Mouse (Mus musculus) lung, embryonic 15.5 days (tissue): ENCODE measurements around the gene Gm21988. TPM values are rescaled to one million over a fixed set of nuclear protein-coding genes. Genes with fewer than 3 reads are reported as not detected.

ENCODE experiments used
- ATAC-seq: fragments of 200-750 bp; cut with Nextera tagmentation; 2 replicates; pipeline ENCODE4 v1.8.0; 2017; ENCODE audit warnings: moderate number of reproducible peaks, borderline replicate concordance; ENCODE audit not compliant: low FRiP score, low TSS enrichment; ENCODE audit errors: extremely low read depth
- H3K27ac ChIP-seq: fragments of 300-500 bp; sonication (generic); 2 replicates; pipeline ENCODE4 v1.5.1; 2015; ENCODE audit warnings: moderate library complexity, mild to moderate bottlenecking, inconsistent platforms
- H3K27me3 ChIP-seq: fragments of 300-500 bp; sonication (generic); 2 replicates; pipeline ENCODE4 v1.6.1; 2015; ENCODE audit warnings: inconsistent platforms
- H3K36me3 ChIP-seq: fragments of 300-500 bp; sonication (generic); 2 replicates; pipeline ENCODE4 v1.6.1; 2015; ENCODE audit warnings: inconsistent platforms
- H3K4me1 ChIP-seq: fragments of 300-500 bp; sonication (generic); 2 replicates; pipeline ENCODE4 v1.6.1; 2015; ENCODE audit warnings: inconsistent platforms
- H3K4me2 ChIP-seq: fragments of 300-500 bp; sonication (generic); 2 replicates; pipeline ENCODE4 v1.6.1; 2015; ENCODE audit warnings: inconsistent platforms, mild to moderate bottlenecking, moderate library complexity
- H3K4me3 ChIP-seq: fragments of 300-500 bp; sonication (generic); 2 replicates; pipeline ENCODE4 v1.5.1; 2015; ENCODE audit warnings: mild to moderate bottlenecking, inconsistent platforms
- H3K9ac ChIP-seq: fragments of 300-500 bp; sonication (generic); 2 replicates; pipeline ENCODE4 v1.6.1; 2015; ENCODE audit warnings: inconsistent platforms
- H3K9me3 ChIP-seq: fragments of 300-500 bp; sonication (generic); 2 replicates; pipeline ENCODE4 v1.6.1; 2016; ENCODE audit warnings: inconsistent platforms
- WGBS: fragments of 180-500 bp; shearing (Covaris S2); methylation state at CpG from one replicate; pipeline ENCODE4 v1.1.7; 2015; 5-methylcytosine and 5-hydroxymethylcytosine counted together
- microRNA counts: library from miRNA; unstranded; fragments of <30 nt; microRNA quantifications from one replicate; lab custom pipeline; 2016
- microRNA-seq: library from miRNA; unstranded; fragments of <30 nt; microRNA quantifications from one replicate; pipeline ENCODE4, GENCODE M21; 2016
- polyA plus RNA-seq: library from polyadenylated mRNA; unstranded; fragments of >200 nt; fragmentation: Nextera tagmentation; extraction: Ambion mirVana; gene quantifications from 2 replicates; pipeline ENCODE4 v1.2.1, GENCODE M21; 2015

Gene Gm21988
- polyA plus RNA-seq, 1 experiment from 2014 or later, result 10.8 TPM

- Histone ChIP-seq H3K4me2 (no peak overlapping the region), H3K9ac (no peak overlapping the region), H3K36me3 (no peaks in the 10 kb centered on the region), H3K9me3 (no peaks in the 10 kb centered on the region), H3K27ac (no peak overlapping the region), H3K4me1 (peaks cover 11% of the 10 kb centered on the region; the same call in 1 of the 2 replicates), H3K27me3 (no peaks in the 10 kb centered on the region), H3K4me3 (no peak overlapping the region)
- no peak for ATAC-seq
- 74% methylated on average over 3 of the region's 3 CpGs for WGBS
Observed at GRCm38 (mm10) chr11:70198332-70198731, 41.3 kb downstream of the Gm21988 start.

DNA sequence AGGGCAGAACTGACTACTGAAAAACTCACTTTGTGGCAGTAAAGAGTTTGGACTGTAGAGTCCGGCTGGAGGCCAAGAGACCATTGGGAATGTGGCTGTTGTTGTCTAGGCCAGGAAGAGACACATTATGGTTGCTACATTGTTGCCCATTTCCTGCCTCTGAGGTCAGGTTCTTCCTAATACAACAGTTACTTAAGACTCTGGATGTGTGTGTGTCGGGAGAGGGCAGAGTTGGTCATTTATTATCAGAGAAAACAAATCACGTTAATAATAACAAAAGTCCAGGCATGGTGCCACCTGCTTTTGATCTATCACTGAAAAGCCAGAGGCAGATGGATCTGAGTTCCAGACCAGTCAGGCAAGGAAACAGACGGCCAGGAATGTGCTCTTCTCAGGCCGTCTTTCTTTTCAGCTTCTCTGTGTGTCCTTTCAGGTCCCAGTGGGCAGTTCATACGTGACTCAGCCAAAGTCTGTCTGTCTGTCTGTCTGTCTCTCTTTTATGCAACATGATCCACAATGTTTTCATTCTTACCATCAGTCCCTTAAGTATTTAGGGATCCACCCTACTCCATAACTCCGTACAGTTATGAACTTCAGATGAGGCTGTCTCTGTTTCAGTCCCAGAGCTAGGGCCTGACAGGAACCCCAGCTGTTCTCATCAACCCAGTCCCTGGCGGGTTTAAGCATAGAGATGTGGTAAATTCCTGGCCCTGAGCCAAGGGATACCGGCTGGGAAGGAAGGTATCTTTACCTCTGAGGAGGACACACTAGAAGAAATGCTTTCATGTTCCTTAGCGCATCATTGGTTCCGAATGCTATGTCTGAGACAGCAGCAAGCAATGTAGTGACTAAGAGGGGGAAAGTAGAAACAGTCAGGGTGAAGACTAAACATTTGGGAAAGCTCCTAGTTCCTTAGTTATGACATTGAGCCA is 46.0 kb downstream of the Gm21988 start:
- no peaks in the 10 kb centered on the region for H3K36me3 ChIP-seq
- H3K4me1 ChIP-seq, result peaks cover 15% of the 10 kb centered on the region; the same call in 1 of the 2 replicates
- peak overlapping the region; percentile 13; the same call in 1 of the 2 replicates for H3K4me2 ChIP-seq
- H3K27ac ChIP-seq, result peak overlapping the region; percentile 54
- H3K9ac ChIP-seq, result no peak overlapping the region
- no peak overlapping the region for H3K4me3 ChIP-seq
- H3K27me3 ChIP-seq, result no peaks in the 10 kb centered on the region
- whole genome bisulfite sequencing, result 36% methylated on average over 11 of the region's 11 CpGs
- peak; percentile 59 for ATAC-seq
- H3K9me3 ChIP-seq, result no peaks in the 10 kb centered on the region

- Histone ChIP-seq H3K36me3 (no peaks in the 10 kb centered on the region), H3K4me1 (peaks cover 15% of the 10 kb centered on the region; the same call in 1 of the 2 replicates), H3K27me3 (no peaks in the 10 kb centered on the region), H3K4me3 (no peak overlapping the region), H3K9me3 (no peaks in the 10 kb centered on the region), H3K4me2 (no peak overlapping the region), H3K27ac (no peak overlapping the region), H3K9ac (no peak overlapping the region)
- ATAC-seq, result no peak
- WGBS, result 76% methylated on average over 4 of the region's 4 CpGs
Observed at GRCm38 (mm10) chr11:70192157-70192556, 47.5 kb downstream of the Gm21988 start.

DNA sequence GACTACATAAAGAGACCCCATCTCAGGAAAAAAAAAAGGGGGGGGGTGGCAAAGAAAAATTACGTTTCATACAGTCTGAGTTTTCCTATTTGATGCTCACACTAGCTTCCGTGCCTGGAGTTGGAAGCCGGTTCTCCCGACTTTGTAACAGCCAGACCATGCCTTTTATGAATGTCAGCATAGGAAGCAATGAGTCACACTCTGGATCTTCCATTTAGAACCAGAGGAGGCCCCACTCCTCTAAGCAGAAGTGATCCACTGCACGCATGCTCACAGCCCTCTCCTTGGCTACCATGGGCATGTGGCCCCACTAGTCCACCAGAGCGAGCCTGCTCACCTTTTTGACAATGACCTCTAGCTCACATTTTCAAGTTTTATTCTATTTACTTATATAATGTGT is 48.4 kb downstream of the Gm21988 start:
- H3K27ac ChIP-seq, result no peak overlapping the region
- H3K9ac ChIP-seq, result no peak overlapping the region
- 75% methylated on average over 6 of the region's 6 CpGs for WGBS
- ATAC-seq, result no peak
- H3K4me2 ChIP-seq, result no peak overlapping the region
- no peaks in the 10 kb centered on the region for H3K27me3 ChIP-seq
- H3K4me1 ChIP-seq, result peaks cover 15% of the 10 kb centered on the region; the same call in 1 of the 2 replicates
- H3K9me3 ChIP-seq, result no peaks in the 10 kb centered on the region
- H3K4me3 ChIP-seq, result no peak overlapping the region
- H3K36me3 ChIP-seq, result no peaks in the 10 kb centered on the region

DNA sequence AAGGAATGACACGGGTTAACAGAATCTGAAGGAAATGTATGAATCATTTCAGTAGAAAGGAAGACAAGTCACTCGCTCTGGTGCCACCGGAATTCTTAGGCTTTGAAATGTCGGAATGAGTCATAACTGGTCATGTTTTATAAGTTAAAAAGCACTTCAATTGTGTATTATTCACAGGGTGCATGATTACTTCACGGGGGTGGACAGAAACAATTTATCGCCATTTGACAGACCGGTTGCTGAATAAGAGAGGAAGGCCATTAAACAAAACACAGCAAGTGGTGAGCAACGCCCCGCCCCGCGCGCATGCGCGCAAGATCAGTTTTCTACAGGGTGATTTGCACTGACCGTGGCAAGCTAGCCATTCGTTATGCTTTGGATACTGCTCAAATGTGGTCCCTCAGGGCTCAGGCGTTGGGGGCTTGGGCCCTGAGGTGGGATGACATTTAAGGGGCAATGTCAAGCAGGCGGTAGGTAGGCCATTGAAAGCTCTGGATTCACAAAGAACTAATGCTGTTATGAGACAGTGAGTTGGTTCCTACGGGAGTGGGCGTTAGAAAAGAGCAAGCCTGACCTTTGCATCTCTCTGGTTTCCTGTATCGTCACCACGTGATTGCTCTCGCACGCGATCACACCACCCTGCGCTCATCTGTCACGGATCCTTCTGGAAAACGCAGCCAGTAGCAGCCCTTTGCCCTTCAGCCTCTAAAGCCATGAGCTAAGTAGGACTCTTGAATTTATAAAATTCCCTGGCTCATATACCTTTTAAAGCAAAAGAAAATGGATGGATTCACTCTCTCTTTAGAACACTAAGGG is 50.1 kb downstream of the Gm21988 start:
- Histone ChIP-seq H3K9ac (no peak overlapping the region), H3K27ac (no peak overlapping the region), H3K9me3 (no peaks in the 10 kb centered on the region), H3K4me3 (no peak overlapping the region), H3K27me3 (no peaks in the 10 kb centered on the region), H3K4me1 (peaks cover 15% of the 10 kb centered on the region; the same call in 1 of the 2 replicates), H3K4me2 (no peak overlapping the region), H3K36me3 (no peaks in the 10 kb centered on the region)
- WGBS, result 77% methylated on average over 28 of the region's 28 CpGs
- no peak for ATAC-seq

MicroRNA genes within 50 kb of the gene (microRNA counts, 519-probe panel; counts per million panel counts)
- microRNA mmu-miR-195 (lab: Ali Mortazavi, UCI) (780 counts per million, percentile 2 among the panel's probes with 10 or more counts), microRNA mmu-miR-497 (lab: Ali Mortazavi, UCI) (2,451 counts per million, percentile 47 among the panel's probes with 10 or more counts)

Small RNA genes within 50 kb of the gene (microRNA-seq; reads per million reads assigned to microRNA genes)
- gene Mir195a, result 1,803 reads per million, percentile 81 among the genes with 10 or more reads in this experiment
- not detected for gene Mir497
- gene Mir497b, result not detected

Other genes starting within 250 kb of the Gm21988 start
- gene Gabarap, start 248.7 kb downstream of the Gm21988 start, polyA plus RNA-seq, result 453 and 455 TPM in 2 replicates
- gene Phf23, start 244.1 kb downstream of the Gm21988 start, polyA plus RNA-seq, result 75.0 and 78.2 TPM in 2 replicates
- gene Dvl2, start 239.2 kb downstream of the Gm21988 start, polyA plus RNA-seq, result 34.7 and 40.3 TPM in 2 replicates
- gene Acadvl, start 224.4 kb downstream of the Gm21988 start, polyA plus RNA-seq, result 73.9 and 81.3 TPM in 2 replicates
- gene Dlg4, start 222.9 kb downstream of the Gm21988 start, polyA plus RNA-seq, result 5.6 and 5.9 TPM in 2 replicates
- 0.23 and 0.29 TPM in 2 replicates for gene Asgr1, start 185.7 kb downstream of the Gm21988 start, polyA plus RNA-seq
- gene Asgr2, start 147.2 kb downstream of the Gm21988 start, polyA plus RNA-seq, result 0.19 and 0.47 TPM in 2 replicates
- 3.9 and 4.3 TPM in 2 replicates for gene Mgl2, start 109.5 kb downstream of the Gm21988 start, polyA plus RNA-seq
- 0.65 and 1.2 TPM in 2 replicates for gene Clec10a, start 83.6 kb downstream of the Gm21988 start, polyA plus RNA-seq
- gene Slc16a11, start 27.1 kb downstream of the Gm21988 start, polyA plus RNA-seq, result 0.79 and 1.1 TPM in 2 replicates
- 5.5 and 6.0 TPM in 2 replicates for gene Slc16a13, start 18.8 kb downstream of the Gm21988 start, polyA plus RNA-seq
- gene Bcl6b, start 10.0 kb downstream of the Gm21988 start, polyA plus RNA-seq, result 30.2 and 33.9 TPM in 2 replicates
- gene 0610010K14Rik, start 1.9 kb downstream of the Gm21988 start, polyA plus RNA-seq, result 175 and 179 TPM in 2 replicates
- 179 and 183 TPM in 2 replicates for gene Rnasek, start within 50 bp of the Gm21988 start, polyA plus RNA-seq
- 7.0 TPM in 2 replicates for gene Alox12, start 15.5 kb upstream of the Gm21988 start, polyA plus RNA-seq
- 0.34 and 1.7 TPM in 2 replicates for gene Alox12e, start 82.8 kb upstream of the Gm21988 start, polyA plus RNA-seq
- gene Alox15, start 112.2 kb upstream of the Gm21988 start, polyA plus RNA-seq, result 0.45 and 0.93 TPM in 2 replicates
- 38.1 and 38.2 TPM in 2 replicates for gene Pelp1, start 170.2 kb upstream of the Gm21988 start, polyA plus RNA-seq
- gene Arrb2, start 192.8 kb upstream of the Gm21988 start, polyA plus RNA-seq, result 15.3 and 19.3 TPM in 2 replicates
- gene Med11, start 212.1 kb upstream of the Gm21988 start, polyA plus RNA-seq, result 40.5 and 43.1 TPM in 2 replicates
- gene Zmynd15, start 219.6 kb upstream of the Gm21988 start, polyA plus RNA-seq, result 0.45 and 0.73 TPM in 2 replicates
- gene Cxcl16, start 220.2 kb upstream of the Gm21988 start, polyA plus RNA-seq, result 6.3 and 7.3 TPM in 2 replicates